16 mouse cellular contexts compared by ENCODE assay signal in genomic region chr1:65176171-65176570, GRCm38 (mm10). TPM values are rescaled to one million over a fixed set of nuclear protein-coding genes. Genes with fewer than 3 reads are reported as not detected.
A peak's percentile ranks its signal among the peaks of the same experiment; 100 is the strongest.
DNase-seq lines count a peak whose midpoint lies in the region; ATAC-seq and TF ChIP-seq lines count a peak whose summit lies in the region.
"Had no signal": no experiment of that assay in that cellular context is flagged by ENCODE, and none has a peak within 500 bp of the region (broad histone marks: within the 10 kb centered on the region; RNA-seq: fewer than 3 reads in every experiment).

No protein-coding gene starts in this region.

- WGBS in kidney, embryonic 16.5 days, result 59% methylated on average over 4 of the region's 4 CpGs
- WGBS in forebrain, postnatal 0 days, result 78% methylated on average over 4 of the region's 4 CpGs
- 74% methylated on average over 4 of the region's 4 CpGs for WGBS in midbrain, postnatal 0 days

- H3K36me3 ChIP-seq in kidney, embryonic 16.5 days (ENCODE audit: insufficient read depth, low read length), result peaks cover 7% of the 10 kb centered on the region; the same call in 1 of the 2 replicates
- H3K36me3 ChIP-seq in forebrain, postnatal 0 days (ENCODE audit: insufficient read depth), result peaks cover 22% of the 10 kb centered on the region
- peaks cover 9% of the 10 kb centered on the region for H3K36me3 ChIP-seq in midbrain, postnatal 0 days (ENCODE audit: insufficient read depth, low read length)

- H3K4me2 ChIP-seq in kidney, embryonic 16.5 days (replicated peaks; ENCODE audit: low read depth, low read length), result peak overlapping the region; percentile 4; the same call in 1 of the 2 replicates
- peak overlapping the region; percentile 23; the same call in 1 of the 2 replicates for H3K4me2 ChIP-seq in forebrain, postnatal 0 days (ENCODE audit: low read depth)
- peak overlapping the region; percentile 15; the same call in 1 of the 2 replicates for H3K4me2 ChIP-seq in midbrain, postnatal 0 days (ENCODE audit: low read depth, low read length, poor library complexity, severe bottlenecking)
- H3K4me2 ChIP-seq: limb, embryonic 12.5 days had no signal

- H3K9ac ChIP-seq in kidney, embryonic 16.5 days (replicated peaks; ENCODE audit: low read length), result no peak overlapping the region
- H3K9ac ChIP-seq in forebrain, postnatal 0 days, result no peak overlapping the region
- H3K9ac ChIP-seq in midbrain, postnatal 0 days (replicated peaks; ENCODE audit: low read length, poor library complexity, severe bottlenecking), result no peak overlapping the region
- H3K9ac ChIP-seq: limb, embryonic 12.5 days had no signal

- H3K4me3 ChIP-seq in kidney, embryonic 16.5 days (ENCODE audit: low read length), result peak overlapping the region; percentile 9; the same call in 1 of the 2 replicates
- H3K4me3 ChIP-seq in forebrain, postnatal 0 days (ENCODE audit: low read depth, low read length), result no peak overlapping the region
- H3K4me3 ChIP-seq in midbrain, postnatal 0 days (ENCODE audit: low read depth, low read length), result no peak overlapping the region
- H3K4me3 ChIP-seq: limb, embryonic 12.5 days had no signal

- H3K4me1 ChIP-seq in kidney, embryonic 16.5 days (ENCODE audit: insufficient read depth, low read length), result 0 out of 2 replicates have a peak, but pooled peaks cover 18% of the 10 kb centered on the region
- H3K4me1 ChIP-seq in forebrain, postnatal 0 days (ENCODE audit: insufficient read depth), result peaks cover 22% of the 10 kb centered on the region
- peaks cover 9% of the 10 kb centered on the region; the same call in 1 of the 2 replicates for H3K4me1 ChIP-seq in midbrain, postnatal 0 days (ENCODE audit: insufficient read depth, low read length)

- no peak for ATAC-seq in kidney, embryonic 16.5 days (ENCODE audit: low FRiP score, low TSS enrichment)
- no peak for ATAC-seq in forebrain, postnatal 0 days
- ATAC-seq in midbrain, postnatal 0 days (ENCODE audit: low FRiP score), result no peak
- ATAC-seq in activated CD4-positive, CD25-positive, alpha-beta regulatory T cell, adult 4 months, result no peak

- DNase-seq in adrenal gland, postnatal 10 days, result peak; percentile 39
- no peak for DNase-seq in adrenal gland, postnatal 14 days
- DNase-seq in kidney, adult 9 months, result no peak
- no peak for DNase-seq in forebrain, postnatal 0 days
- no peak for DNase-seq in midbrain, postnatal 0 days (ENCODE audit: low spot score)
- no peak for DNase-seq in lung, postnatal 14 days
- DNase-seq: cerebellum, postnatal 14 days; gastrocnemius, postnatal 10 days; heart, postnatal 36 days; retina, postnatal 1 day; thymus, postnatal 25 days had no signal

- TF ChIP-seq CTCF in forebrain, postnatal 0 days (IDR thresholded peaks at IDR 0.05; ENCODE audit: low read depth), result no peak
- no peak for TF ChIP-seq CTCF in midbrain, postnatal 0 days (IDR thresholded peaks at IDR 0.05)

- H3K27ac ChIP-seq in kidney, embryonic 16.5 days (ENCODE audit: low read length), result no peak overlapping the region
- no peak overlapping the region for H3K27ac ChIP-seq in forebrain, postnatal 0 days (ENCODE audit: low read depth, low read length)
- H3K27ac ChIP-seq in midbrain, postnatal 0 days (ENCODE audit: low read depth, low read length), result no peak overlapping the region
- H3K27ac ChIP-seq: limb, embryonic 12.5 days had no signal

- H3K27me3 ChIP-seq in kidney, embryonic 16.5 days (ENCODE audit: insufficient read depth, low read length), result no peaks in the 10 kb centered on the region
- no peaks in the 10 kb centered on the region for H3K27me3 ChIP-seq in forebrain, postnatal 0 days (ENCODE audit: insufficient read depth, low read length)
- H3K27me3 ChIP-seq in midbrain, postnatal 0 days (ENCODE audit: insufficient read depth, low read length), result no peaks in the 10 kb centered on the region
- H3K27me3 ChIP-seq: limb, embryonic 12.5 days had no signal

- H3K9me3 ChIP-seq in kidney, embryonic 16.5 days (ENCODE audit: low read length), result no peaks in the 10 kb centered on the region
- H3K9me3 ChIP-seq in forebrain, postnatal 0 days (ENCODE audit: low read length), result no peaks in the 10 kb centered on the region
- no peaks in the 10 kb centered on the region for H3K9me3 ChIP-seq in midbrain, postnatal 0 days (ENCODE audit: low read length)
- H3K9me3 ChIP-seq: G1E; limb, embryonic 12.5 days had no signal

RNA-seq across cellular contexts. Expression of gene Idh1, which starts 10.1 kb away (rescaled TPM):
- total RNA-seq in adrenal gland, postnatal 10 days (2021), result 100 to 1,000 TPM; 272 to 322 TPM
- total RNA-seq in adrenal gland, postnatal 14 days (2021), result 345 and 387 TPM in 2 replicates
- polyA plus RNA-seq in kidney, embryonic 16.5 days (2015; fragmentation: Nextera tagmentation; extraction: Ambion mirVana), result 293 and 329 TPM in 2 replicates
- 366 and 375 TPM in 2 replicates for total RNA-seq in forebrain, postnatal 0 days (2014; rRNA removed)
- 436 and 453 TPM in 2 replicates for polyA plus RNA-seq in forebrain, postnatal 0 days (2015; fragmentation: Nextera tagmentation; extraction: Ambion mirVana)
- total RNA-seq in midbrain, postnatal 0 days (2014; rRNA removed), result 240 and 332 TPM in 2 replicates
- polyA plus RNA-seq in midbrain, postnatal 0 days (2015; fragmentation: Nextera tagmentation; extraction: Ambion mirVana), result 408 and 416 TPM in 2 replicates
- polyA plus RNA-seq in activated CD4-positive, CD25-positive, alpha-beta regulatory T cell, adult 4 months (2017; shearing (Covaris generic)), result 10 to 100 TPM in 1 of 2 experiments, 1 to 10 TPM in 1; 7.0 to 13.7 TPM

RNA-seq across cellular contexts. Expression of gene Pikfyve, which starts 10.3 kb away (rescaled TPM):
- total RNA-seq in adrenal gland, postnatal 10 days (2021), result 10 to 100 TPM; 22.8 to 26.2 TPM
- 27.9 TPM in 2 replicates for total RNA-seq in adrenal gland, postnatal 14 days (2021)
- 10.0 and 11.1 TPM in 2 replicates for polyA plus RNA-seq in kidney, embryonic 16.5 days (2015; fragmentation: Nextera tagmentation; extraction: Ambion mirVana)
- total RNA-seq in forebrain, postnatal 0 days (2014; rRNA removed), result 33.6 and 42.6 TPM in 2 replicates
- 8.3 and 9.9 TPM in 2 replicates for polyA plus RNA-seq in forebrain, postnatal 0 days (2015; fragmentation: Nextera tagmentation; extraction: Ambion mirVana)
- 30.1 and 39.6 TPM in 2 replicates for total RNA-seq in midbrain, postnatal 0 days (2014; rRNA removed)
- 7.7 and 10.4 TPM in 2 replicates for polyA plus RNA-seq in midbrain, postnatal 0 days (2015; fragmentation: Nextera tagmentation; extraction: Ambion mirVana)
- 10 to 100 TPM; 11.5 to 13.6 TPM for polyA plus RNA-seq in activated CD4-positive, CD25-positive, alpha-beta regulatory T cell, adult 4 months (2017; shearing (Covaris generic))

RNA-seq across cellular contexts. Expression of gene D630023F18Rik, which starts 53.2 kb away (rescaled TPM):
- under 1 TPM; 0.24 to 0.36 TPM for total RNA-seq in adrenal gland, postnatal 10 days (2021)
- not detected in 2 replicates for total RNA-seq in adrenal gland, postnatal 14 days (2021)
- polyA plus RNA-seq in kidney, embryonic 16.5 days (2015; fragmentation: Nextera tagmentation; extraction: Ambion mirVana), result 2.0 and 2.8 TPM in 2 replicates
- 6.5 and 9.8 TPM in 2 replicates for total RNA-seq in forebrain, postnatal 0 days (2014; rRNA removed)
- 8.2 and 12.3 TPM in 2 replicates for polyA plus RNA-seq in forebrain, postnatal 0 days (2015; fragmentation: Nextera tagmentation; extraction: Ambion mirVana)
- 4.2 and 8.4 TPM in 2 replicates for total RNA-seq in midbrain, postnatal 0 days (2014; rRNA removed)
- polyA plus RNA-seq in midbrain, postnatal 0 days (2015; fragmentation: Nextera tagmentation; extraction: Ambion mirVana), result 8.8 and 9.7 TPM in 2 replicates
- not detected for polyA plus RNA-seq in activated CD4-positive, CD25-positive, alpha-beta regulatory T cell, adult 4 months (2017; shearing (Covaris generic))
- total RNA-seq: gastrocnemius, postnatal 10 days; heart, postnatal 36 days had no signal

RNA-seq across cellular contexts. Expression of gene Gm28845, which starts 56.8 kb away (rescaled TPM):
- not detected for total RNA-seq in adrenal gland, postnatal 10 days (2021)
- total RNA-seq in adrenal gland, postnatal 14 days (2021), result not detected in 2 replicates
- 0.29 TPM in 1 of 2 replicates, not detected in the other for polyA plus RNA-seq in kidney, embryonic 16.5 days (2015; fragmentation: Nextera tagmentation; extraction: Ambion mirVana)
- 0.92 TPM in 1 of 2 replicates, not detected in the other for total RNA-seq in forebrain, postnatal 0 days (2014; rRNA removed)
- 0.52 TPM in 1 of 2 replicates, not detected in the other for polyA plus RNA-seq in forebrain, postnatal 0 days (2015; fragmentation: Nextera tagmentation; extraction: Ambion mirVana)
- total RNA-seq in midbrain, postnatal 0 days (2014; rRNA removed), result 0.47 and 1.3 TPM in 2 replicates
- 1.2 and 1.6 TPM in 2 replicates for polyA plus RNA-seq in midbrain, postnatal 0 days (2015; fragmentation: Nextera tagmentation; extraction: Ambion mirVana)
- polyA plus RNA-seq in activated CD4-positive, CD25-positive, alpha-beta regulatory T cell, adult 4 months (2017; shearing (Covaris generic)), result not detected
- total RNA-seq: G1E; gastrocnemius, postnatal 10 days; heart, postnatal 36 days; layer of hippocampus, adult 8-10 months had no signal
- polyA plus RNA-seq: G1E; limb, embryonic 12.5 days had no signal
